Mouse (Mus musculus) limb, embryonic 13.5 days (tissue): Measurements from ENCODE around the gene Zfp39. TPM values are rescaled to one million over a fixed set of nuclear protein-coding genes. Genes with fewer than 3 reads are reported as not detected.

Experiments
- ATAC-seq: fragments of 200-750 bp; cut with Nextera tagmentation; 2 replicates; pipeline ENCODE4 v1.8.0; 2017; ENCODE audit warnings: low read depth, moderate number of reproducible peaks, moderate TSS enrichment; ENCODE audit not compliant: low FRiP score
- H3K27ac ChIP-seq: fragments of 300-500 bp; sonication (generic); 2 replicates; pipeline ENCODE4 v1.5.1; 2015; ENCODE audit warnings: inconsistent platforms, mild to moderate bottlenecking, moderate library complexity
- H3K27me3 ChIP-seq: fragments of 300-500 bp; sonication (generic); 2 replicates; pipeline ENCODE4 v1.6.1; 2015; ENCODE audit warnings: mild to moderate bottlenecking, inconsistent platforms
- H3K36me3 ChIP-seq: fragments of 300-500 bp; sonication (generic); 2 replicates; pipeline ENCODE4 v1.6.1; 2015; ENCODE audit warnings: inconsistent platforms, mild to moderate bottlenecking, moderate library complexity
- H3K4me1 ChIP-seq: fragments of 300-500 bp; sonication (generic); 2 replicates; pipeline ENCODE4 v1.6.1; 2015; ENCODE audit warnings: inconsistent platforms
- H3K4me2 ChIP-seq: fragments of 300-500 bp; sonication (generic); replicated peaks from 2 replicates; pipeline ENCODE4 v1.6.1; 2015; ENCODE audit warnings: inconsistent platforms, mild to moderate bottlenecking, moderate library complexity
- H3K4me3 ChIP-seq: fragments of 300-500 bp; sonication (generic); 2 replicates; pipeline ENCODE4 v1.5.1; 2015; ENCODE audit warnings: moderate library complexity, mild to moderate bottlenecking, inconsistent platforms
- H3K9ac ChIP-seq: fragments of 300-500 bp; sonication (generic); 2 replicates; pipeline ENCODE4 v1.6.1; 2015; ENCODE audit warnings: mild to moderate bottlenecking, inconsistent platforms
- H3K9me3 ChIP-seq: fragments of 300-500 bp; sonication (generic); 2 replicates; pipeline ENCODE4 v1.6.1; 2016; ENCODE audit warnings: inconsistent platforms
- WGBS: fragments of 180-500 bp; shearing (Covaris S2); methylation state at CpG from one replicate; pipeline ENCODE4 v1.1.7; 2015; 5-methylcytosine and 5-hydroxymethylcytosine counted together
- polyA plus RNA-seq: library from polyadenylated mRNA; unstranded; fragments of >200 nt; fragmentation: Nextera tagmentation; extraction: Ambion mirVana; gene quantifications from 2 replicates; pipeline ENCODE4 v1.2.1, GENCODE M21; 2015

Gene Zfp39
- 6.2 and 7.1 TPM in 2 replicates for polyA plus RNA-seq

GRCm38 (mm10) chr11:58903511-58904409 is at the start of gene Zfp39:
Gene Zfp39 (minus strand): TSS chr11:58904225.
- Histone ChIP-seq H3K4me2 (peak within 1 kb of the TSS; percentile 84), H3K9ac (peak within 1 kb of the TSS; percentile 90), H3K27ac (peak within 1 kb of the TSS; percentile 81), H3K36me3 (peaks cover 27% of the 10 kb centered on the region), H3K9me3 (no peaks in the 10 kb centered on the region), H3K4me1 (peaks cover 12% of the 10 kb centered on the region), H3K4me3 (peak within 1 kb of the TSS; percentile 77), H3K27me3 (no peaks in the 10 kb centered on the region)
- WGBS = under 1% methylated on average over 40 of the region's 40 CpGs
- ATAC-seq = peak; percentile 98

- Histone ChIP-seq H3K27me3 (peaks cover 29% of the 10 kb centered on the region), H3K4me3 (peak overlapping the region; percentile 84), H3K36me3 (peaks cover 14% of the 10 kb centered on the region), H3K4me1 (peaks cover 41% of the 10 kb centered on the region), H3K9me3 (no peaks in the 10 kb centered on the region), H3K4me2 (peak overlapping the region; percentile 93), H3K9ac (peak overlapping the region; percentile 74), H3K27ac (peak overlapping the region; percentile 86)
- WGBS = under 1% methylated on average over 33 of the region's 33 CpGs
- ATAC-seq = no peak; the same call in none of the 2 replicates
These were observed 49.5 kb upstream of the Zfp39 start for GRCm38 (mm10) chr11:58953351-58954169.

- H3K4me3 ChIP-seq = no peak overlapping the region
- peaks cover 26% of the 10 kb centered on the region for H3K27me3 ChIP-seq
- no peaks in the 10 kb centered on the region for H3K9me3 ChIP-seq
- ATAC-seq = no peak
- H3K4me2 ChIP-seq = no peak overlapping the region
- H3K9ac ChIP-seq = no peak overlapping the region
- H3K36me3 ChIP-seq = no peaks in the 10 kb centered on the region
- H3K4me1 ChIP-seq = peaks cover 30% of the 10 kb centered on the region
- 71% methylated on average over 5 of the region's 5 CpGs for WGBS
- H3K27ac ChIP-seq = no peak overlapping the region
These were observed 47.2 kb upstream of the Zfp39 start for GRCm38 (mm10) chr11:58951210-58951609.

GRCm38 (mm10) chr11:58949480-58950431 is 45.7 kb upstream of the Zfp39 start:
- peaks cover 25% of the 10 kb centered on the region; the same call in 1 of the 2 replicates for H3K4me1 ChIP-seq
- H3K27me3 ChIP-seq = peaks cover 40% of the 10 kb centered on the region
- H3K4me3 ChIP-seq = peak overlapping the region; percentile 52
- 12% methylated on average over 20 of the region's 20 CpGs for WGBS
- H3K36me3 ChIP-seq = no peaks in the 10 kb centered on the region
- ATAC-seq = no peak
- peak overlapping the region; percentile 71 for H3K4me2 ChIP-seq
- H3K9me3 ChIP-seq = no peaks in the 10 kb centered on the region
- peak overlapping the region; percentile 75 for H3K9ac ChIP-seq
- H3K27ac ChIP-seq = peak overlapping the region; percentile 90

- peak; percentile 90 for ATAC-seq
- Histone ChIP-seq H3K4me1 (peaks cover 24% of the 10 kb centered on the region; the same call in 1 of the 2 replicates), H3K4me2 (peak within 1 kb of the TSS; percentile 71), H3K9ac (peak within 1 kb of the TSS; percentile 75), H3K27me3 (peaks cover 48% of the 10 kb centered on the region), H3K9me3 (no peaks in the 10 kb centered on the region), H3K4me3 (peak within 1 kb of the TSS; percentile 52), H3K36me3 (no peaks in the 10 kb centered on the region), H3K27ac (peak within 1 kb of the TSS; percentile 92)
- under 1% methylated on average over 48 of the region's 48 CpGs for WGBS
These were observed 44.8 kb upstream of the Zfp39 start, which contains the start of gene Hist3h2ba for GRCm38 (mm10) chr11:58948542-58949479. Gene Hist3h2ba (plus strand): TSS chr11:58948920.

GRCm38 (mm10) chr11:58947798-58948528 is 43.9 kb upstream of the Zfp39 start:
- WGBS = 18% methylated on average over 23 of the region's 23 CpGs
- peak; percentile 58; the same call in 1 of the 2 replicates for ATAC-seq
- Histone ChIP-seq H3K9ac (peak overlapping the region; percentile 59), H3K27ac (peak overlapping the region; percentile 92), H3K9me3 (no peaks in the 10 kb centered on the region), H3K4me3 (peak overlapping the region; percentile 52), H3K27me3 (peaks cover 54% of the 10 kb centered on the region), H3K4me1 (peaks cover 16% of the 10 kb centered on the region; the same call in 1 of the 2 replicates), H3K4me2 (peak overlapping the region; percentile 71), H3K36me3 (no peaks in the 10 kb centered on the region)

GRCm38 (mm10) chr11:58947306-58947705 is 43.3 kb upstream of the Zfp39 start:
- Histone ChIP-seq H3K4me1 (peaks cover 13% of the 10 kb centered on the region; the same call in 1 of the 2 replicates), H3K9me3 (no peaks in the 10 kb centered on the region), H3K4me2 (peak overlapping the region; percentile 71; the same call in 1 of the 2 replicates), H3K36me3 (no peaks in the 10 kb centered on the region), H3K9ac (no peak overlapping the region), H3K4me3 (no peak overlapping the region), H3K27ac (no peak overlapping the region), H3K27me3 (peaks cover 54% of the 10 kb centered on the region)
- no peak for ATAC-seq
- 77% methylated on average over 3 of the region's 3 CpGs for WGBS

GRCm38 (mm10) chr11:58944136-58944535 is 40.1 kb upstream of the Zfp39 start:
- Histone ChIP-seq H3K9ac (no peak overlapping the region), H3K27me3 (peaks cover 30% of the 10 kb centered on the region), H3K27ac (no peak overlapping the region), H3K9me3 (no peaks in the 10 kb centered on the region), H3K4me1 (peaks cover 10% of the 10 kb centered on the region; the same call in 1 of the 2 replicates), H3K4me2 (no peak overlapping the region), H3K36me3 (no peaks in the 10 kb centered on the region), H3K4me3 (no peak overlapping the region)
- no peak for ATAC-seq
- WGBS = 58% methylated on average over 5 of the region's 5 CpGs

GRCm38 (mm10) chr11:58939088-58939439 is 35.0 kb upstream of the Zfp39 start:
- WGBS = 20% methylated on average over 6 of the region's 6 CpGs
- Histone ChIP-seq H3K9me3 (no peaks in the 10 kb centered on the region), H3K27ac (peak overlapping the region; percentile 90; the same call in 1 of the 2 replicates), H3K4me2 (peak overlapping the region; percentile 95), H3K9ac (peak overlapping the region; percentile 97), H3K4me3 (peak overlapping the region; percentile 92), H3K4me1 (peaks cover 20% of the 10 kb centered on the region), H3K27me3 (peaks cover 7% of the 10 kb centered on the region), H3K36me3 (peaks cover 27% of the 10 kb centered on the region)
- ATAC-seq = no peak
